Mouse (Mus musculus) kidney, adult 2 months (tissue): ENCODE results near the gene Gm10337. TPM values are rescaled to one million over a fixed set of nuclear protein-coding genes. Genes with fewer than 3 reads are reported as not detected.
A peak's percentile ranks its signal among the peaks of the same experiment; 100 is the strongest.

ENCODE experiments used
- DNase-seq: peaks from one replicate; pipeline ENCODE4 v3.0.0; 2021
- H3K27ac ChIP-seq: fragments of 200-500 bp; 2 replicates; pipeline ENCODE4 v1.5.1; 2012; ENCODE audit warnings: low read depth, low read length, control low read depth, inconsistent platforms; ENCODE audit not compliant: insufficient read depth
- H3K27me3 ChIP-seq: fragments of 200-500 bp; replicated peaks from 2 replicates; pipeline ENCODE4 v1.6.1; 2012; ENCODE audit warnings: mild to moderate bottlenecking, moderate library complexity, low read length, inconsistent platforms; ENCODE audit not compliant: control insufficient read depth, insufficient read depth
- H3K36me3 ChIP-seq: fragments of 200-500 bp; 2 replicates; pipeline ENCODE4 v1.6.1; 2012; ENCODE audit warnings: mild to moderate bottlenecking, moderate library complexity, low read length, inconsistent platforms; ENCODE audit not compliant: control insufficient read depth, insufficient read depth
- H3K4me1 ChIP-seq: fragments of 200-500 bp; 2 replicates; pipeline ENCODE4 v1.6.1; 2011; ENCODE audit warnings: low read length; ENCODE audit not compliant: control insufficient read depth, insufficient read depth
- H3K4me3 ChIP-seq: fragments of 200-500 bp; 2 replicates; pipeline ENCODE4 v1.5.1; 2011; ENCODE audit warnings: mild to moderate bottlenecking, low read depth, low read length, control low read depth; ENCODE audit not compliant: insufficient read depth
- CTCF ChIP-seq: fragments of 200-500 bp; conservative IDR thresholded peaks from 2 replicates; pipeline ENCODE4 v1.5.1; 2011; ENCODE audit warnings: low read depth, mild to moderate bottlenecking, control low read depth, low read length, moderate library complexity, mixed read lengths; ENCODE audit not compliant: insufficient read depth, insufficient read length
- POLR2A ChIP-seq: fragments of 200-500 bp; IDR thresholded peaks from one replicate; pipeline ENCODE4 v1.6.1; 2011; ENCODE audit warnings: low read depth, low read length, control low read depth
- WGBS: fragments of 180-500 bp; shearing (Covaris S2); methylation state at CpG from one replicate; pipeline ENCODE4 v1.1.7; 2018; 5-methylcytosine and 5-hydroxymethylcytosine counted together
- polyA plus RNA-seq: library from polyadenylated mRNA; depleted of rRNA; stranded (reverse); fragments of >200 nt; gene quantifications from 2 replicates; pipeline ENCODE4 v1.2.3, GENCODE M21; 2012; rRNA removed

Gm10337 gene
- polyA plus RNA-seq, result not detected in 2 replicates

DNA sequence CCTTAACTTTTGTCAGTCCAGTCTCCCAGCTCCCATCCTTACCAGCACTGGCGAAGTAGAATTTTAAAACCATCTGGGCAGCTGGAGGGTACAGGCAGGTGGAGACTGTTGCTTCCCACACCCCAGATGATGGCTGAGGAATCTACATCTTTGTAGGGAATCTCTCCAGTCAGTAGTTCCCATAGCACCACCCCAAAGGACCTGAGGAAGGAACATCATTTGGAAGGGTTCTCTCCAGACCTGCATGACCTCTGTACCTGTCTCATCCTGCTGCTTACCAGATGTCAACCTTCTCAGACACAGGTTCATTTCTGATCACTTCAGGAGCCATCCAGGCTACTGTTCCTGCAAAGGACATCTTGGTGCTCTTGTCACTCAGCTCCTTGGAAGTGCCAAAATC, at the start of gene Gm10337:
Gene Gm10337 (plus strand): TSS at position 276 of the 400 bp plus-strand sequence.
- Histone ChIP-seq H3K4me1 (no peaks in the 10 kb centered on the region), H3K27ac (no peak within 1 kb of the TSS), H3K4me3 (no peak within 1 kb of the TSS), H3K27me3 (no peaks in the 10 kb centered on the region), H3K36me3 (peaks cover 9% of the 10 kb centered on the region)
- no peak for DNase-seq
- TF ChIP-seq CTCF (no peak), POLR2A (no peak)
- 100% methylated on average over 1 of the region's 1 CpGs for WGBS

DNA sequence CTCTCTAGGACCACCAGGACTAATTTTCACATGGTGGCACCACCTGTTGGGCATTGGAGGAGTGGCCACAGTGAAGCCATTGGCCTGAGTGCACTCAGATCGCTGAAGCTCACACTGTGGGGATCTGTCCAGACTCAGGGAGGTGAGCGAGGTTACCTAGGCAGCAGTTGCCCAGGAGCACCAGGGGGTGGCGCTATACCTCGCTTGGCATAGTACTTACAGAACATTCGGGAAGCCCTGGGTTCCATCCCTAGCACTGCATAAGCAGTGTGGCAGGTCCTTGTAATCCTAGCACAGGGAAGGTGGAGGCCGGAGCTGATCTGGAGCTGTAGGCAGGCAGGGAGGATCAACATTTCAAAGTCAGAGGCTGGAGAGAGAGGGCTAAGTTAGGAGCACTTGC, 47.5 kb upstream of the Gm10337 start:
- no peaks in the 10 kb centered on the region for H3K36me3 ChIP-seq
- H3K27ac ChIP-seq, result no peak overlapping the region
- no peak for DNase-seq
- 44% methylated on average over 6 of the region's 6 CpGs for WGBS
- no peaks in the 10 kb centered on the region for H3K27me3 ChIP-seq
- peaks cover 9% of the 10 kb centered on the region; the same call in 1 of the 2 replicates for H3K4me1 ChIP-seq
- H3K4me3 ChIP-seq, result no peak overlapping the region
- TF ChIP-seq CTCF (peak; percentile 59), POLR2A (no peak)

DNA sequence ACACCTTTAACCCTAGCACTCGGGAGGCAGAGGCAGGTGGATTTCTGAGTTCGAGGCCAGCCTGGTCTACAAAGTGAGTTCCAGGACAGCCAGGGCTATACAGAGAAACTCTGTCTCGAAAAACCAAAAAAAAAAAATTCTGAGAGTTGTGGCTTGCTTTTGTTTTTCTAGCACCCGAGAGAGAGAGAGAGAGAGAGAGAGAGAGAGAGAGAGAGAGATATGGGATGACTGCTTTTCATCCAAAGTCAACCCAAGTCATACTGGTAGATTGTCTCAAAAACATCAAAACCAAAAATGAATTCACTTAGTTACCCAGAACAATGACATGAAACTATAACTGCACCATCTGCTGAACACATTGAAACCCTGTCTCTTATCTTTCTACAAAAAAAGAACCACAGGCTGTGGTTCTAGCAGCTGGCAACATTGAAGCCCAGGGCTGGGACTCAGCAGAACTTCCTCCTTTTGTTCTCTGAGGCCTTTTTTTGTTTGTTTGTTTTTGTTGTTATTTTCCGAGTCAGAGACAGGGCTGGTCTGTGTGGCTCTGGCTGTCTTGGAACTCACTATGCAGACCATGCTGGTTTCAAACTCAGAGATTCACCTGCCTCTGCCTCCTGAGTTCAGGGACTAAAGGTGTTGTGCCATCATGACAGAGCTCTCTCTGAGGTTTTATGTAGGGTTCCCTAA, 45.3 kb upstream of the Gm10337 start:
- H3K27ac ChIP-seq, result 0 out of 2 replicates have a peak overlapping the region, but pooled peaks have one; percentile 7
- H3K36me3 ChIP-seq, result 0 out of 2 replicates have a peak, but pooled peaks cover 2% of the 10 kb centered on the region
- WGBS, result 70% methylated on average over 5 of the region's 5 CpGs
- no peak overlapping the region for H3K4me3 ChIP-seq
- DNase-seq, result peak; percentile 30
- H3K27me3 ChIP-seq, result no peaks in the 10 kb centered on the region
- peaks cover 5% of the 10 kb centered on the region; the same call in 1 of the 2 replicates for H3K4me1 ChIP-seq
- no peak for TF ChIP-seq CTCF
- no peak for TF ChIP-seq POLR2A

GRCm38 (mm10) chr15:102458904-102459317, 44.6 kb upstream of the Gm10337 start, which contains the start of gene Prr13:
TSS of gene Prr13 (plus strand) at chr15:102459028.
- Histone ChIP-seq H3K4me3 (peak within 1 kb of the TSS; percentile 92), H3K27ac (peak within 1 kb of the TSS; percentile 71; the same call in 1 of the 2 replicates), H3K27me3 (no peaks in the 10 kb centered on the region), H3K36me3 (0 out of 2 replicates have a peak, but pooled peaks cover 2% of the 10 kb centered on the region), H3K4me1 (peaks cover 5% of the 10 kb centered on the region; the same call in 1 of the 2 replicates)
- WGBS, result 1% methylated on average over 19 of the region's 19 CpGs
- DNase-seq, result peak; percentile 99
- TF ChIP-seq CTCF (peak; percentile 66), POLR2A (peak; percentile 68)

DNA sequence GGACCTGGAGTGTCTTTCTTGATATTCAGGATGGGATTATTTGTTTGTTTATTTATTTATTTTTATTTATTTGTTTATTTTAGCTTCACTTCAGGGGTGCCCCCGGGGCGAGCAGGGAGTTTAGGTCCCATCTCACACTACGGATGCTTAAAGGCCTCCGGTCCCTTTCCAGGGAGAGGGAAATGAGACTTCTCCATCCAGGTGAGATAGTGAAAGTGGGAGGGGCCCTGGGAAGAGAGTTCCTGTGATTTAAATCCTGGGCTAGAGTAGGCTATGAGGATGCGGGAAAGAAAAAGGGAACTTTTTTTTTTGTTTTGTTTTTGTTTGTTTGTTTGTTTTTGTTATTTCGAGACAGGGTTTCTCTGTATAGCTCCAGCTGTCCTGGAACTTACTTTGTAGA, 44.1 kb upstream of the Gm10337 start:
- peak overlapping the region; percentile 92 for H3K4me3 ChIP-seq
- no peaks in the 10 kb centered on the region for H3K27me3 ChIP-seq
- peak overlapping the region; percentile 71; the same call in 1 of the 2 replicates for H3K27ac ChIP-seq
- no peak for DNase-seq
- 0 out of 2 replicates have a peak, but pooled peaks cover 2% of the 10 kb centered on the region for H3K36me3 ChIP-seq
- H3K4me1 ChIP-seq, result peaks cover 5% of the 10 kb centered on the region; the same call in 1 of the 2 replicates
- TF ChIP-seq POLR2A (no peak), CTCF (no peak)
- WGBS, result 27% methylated on average over 6 of the region's 6 CpGs

GRCm38 (mm10) chr15:102459847-102460246, 43.7 kb upstream of the Gm10337 start:
- H3K4me3 ChIP-seq, result no peak overlapping the region
- WGBS, result 45% methylated on average over 5 of the region's 5 CpGs
- H3K27ac ChIP-seq, result no peak overlapping the region
- peaks cover 5% of the 10 kb centered on the region; the same call in 1 of the 2 replicates for H3K4me1 ChIP-seq
- H3K27me3 ChIP-seq, result no peaks in the 10 kb centered on the region
- H3K36me3 ChIP-seq, result 0 out of 2 replicates have a peak, but pooled peaks cover 2% of the 10 kb centered on the region
- DNase-seq, result no peak
- no peak for TF ChIP-seq CTCF
- TF ChIP-seq POLR2A, result no peak

DNA sequence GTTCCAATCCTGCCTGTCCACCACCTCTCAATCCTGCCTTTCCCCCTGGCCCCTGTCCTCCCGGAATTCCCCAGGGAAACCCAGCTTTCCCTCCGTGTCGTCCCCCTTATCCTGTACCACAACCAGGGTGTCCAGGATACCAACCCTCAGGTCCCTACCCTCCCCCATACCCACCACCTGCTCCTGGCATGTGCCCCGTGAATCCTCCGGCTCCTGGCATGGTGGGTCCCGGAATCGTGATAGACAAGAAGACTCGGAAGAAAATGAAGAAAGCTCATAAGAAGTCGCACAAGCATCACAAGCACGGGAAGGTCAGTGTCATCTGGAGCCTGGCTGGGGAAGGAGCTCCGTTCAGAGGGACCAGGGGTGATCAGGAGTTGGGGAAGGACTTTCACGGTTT, 43.1 kb upstream of the Gm10337 start:
- Histone ChIP-seq H3K27ac (no peak overlapping the region), H3K4me3 (no peak overlapping the region), H3K27me3 (no peaks in the 10 kb centered on the region), H3K36me3 (0 out of 2 replicates have a peak, but pooled peaks cover 2% of the 10 kb centered on the region), H3K4me1 (peaks cover 5% of the 10 kb centered on the region; the same call in 1 of the 2 replicates)
- 45% methylated on average over 12 of the region's 12 CpGs for WGBS
- DNase-seq, result no peak
- no peak for TF ChIP-seq CTCF
